In genomic region chr3:32471098-32471497, GRCm38 (mm10) we compare ENCODE assay signal across 11 mouse cellular contexts. TPM values are rescaled to one million over a fixed set of nuclear protein-coding genes. Genes with fewer than 3 reads are reported as not detected.
DNase-seq lines count a peak whose midpoint lies in the region; ATAC-seq and TF ChIP-seq lines count a peak whose summit lies in the region.
"Had no signal": no experiment of that assay in that cellular context is flagged by ENCODE, and none has a peak within 500 bp of the region (broad histone marks: within the 10 kb centered on the region; RNA-seq: fewer than 3 reads in every experiment).

No protein-coding gene starts in this region.

- H3K36me3 ChIP-seq in intestine, embryonic 14.5 days (ENCODE audit: control insufficient read depth, insufficient read depth, low read length) = no peaks in the 10 kb centered on the region
- no peaks in the 10 kb centered on the region for H3K36me3 ChIP-seq in intestine, postnatal 0 days (ENCODE audit: control insufficient read depth, insufficient read depth)
- no peaks in the 10 kb centered on the region for H3K36me3 ChIP-seq in midbrain, embryonic 15.5 days (replicated peaks)

- no peaks in the 10 kb centered on the region for H3K27me3 ChIP-seq in intestine, embryonic 14.5 days (replicated peaks; ENCODE audit: control insufficient read depth, insufficient read depth, low read length)
- no peaks in the 10 kb centered on the region for H3K27me3 ChIP-seq in intestine, postnatal 0 days (replicated peaks; ENCODE audit: control insufficient read depth, insufficient read depth, low read length)
- no peaks in the 10 kb centered on the region for H3K27me3 ChIP-seq in midbrain, embryonic 15.5 days (replicated peaks)
- H3K27me3 ChIP-seq: CH12.LX had no signal

- TF ChIP-seq CTCF in intestine, postnatal 0 days (IDR thresholded peaks at IDR 0.05; ENCODE audit: low read depth) = no peak

- no peaks in the 10 kb centered on the region for H3K9me3 ChIP-seq in intestine, embryonic 14.5 days (ENCODE audit: control insufficient read depth, low read length)
- no peaks in the 10 kb centered on the region for H3K9me3 ChIP-seq in intestine, postnatal 0 days (ENCODE audit: control insufficient read depth)
- no peaks in the 10 kb centered on the region for H3K9me3 ChIP-seq in midbrain, embryonic 15.5 days

- no peak overlapping the region for H3K4me2 ChIP-seq in intestine, embryonic 14.5 days (ENCODE audit: low read length)
- no peak overlapping the region for H3K4me2 ChIP-seq in intestine, postnatal 0 days (replicated peaks; ENCODE audit: low read depth)
- no peak overlapping the region for H3K4me2 ChIP-seq in midbrain, embryonic 15.5 days

- no peak for ATAC-seq in intestine, embryonic 14.5 days (replicated peaks; ENCODE audit: low FRiP score, low TSS enrichment, low read depth)
- no peak for ATAC-seq in intestine, postnatal 0 days
- no peak for ATAC-seq in midbrain, embryonic 15.5 days (replicated peaks)

- H3K27ac ChIP-seq in intestine, embryonic 14.5 days (ENCODE audit: low read depth) = no peak overlapping the region
- no peak overlapping the region for H3K27ac ChIP-seq in intestine, postnatal 0 days (ENCODE audit: low read depth, low read length)
- H3K27ac ChIP-seq in midbrain, embryonic 15.5 days = no peak overlapping the region

- peak; percentile 50 for DNase-seq in intestine, embryonic 14.5 days (ENCODE audit: low spot score)
- DNase-seq in frontal cortex, postnatal 14 days (ENCODE audit: low spot score in 2 of 2) = peak; percentile 14 to 23
- peak; percentile 40 for DNase-seq in kidney, postnatal 14 days
- peak; percentile 22 to 67 for DNase-seq in lung, postnatal 4 days
- no peak for DNase-seq in urinary bladder, adult 2 months (ENCODE audit: low spot score)
- no peak for DNase-seq in adrenal gland, postnatal 14 days

- H3K9ac ChIP-seq in intestine, embryonic 14.5 days (ENCODE audit: low read length) = no peak overlapping the region
- H3K9ac ChIP-seq in intestine, postnatal 0 days (ENCODE audit: low read depth, low read length) = no peak overlapping the region
- no peak overlapping the region for H3K9ac ChIP-seq in midbrain, embryonic 15.5 days

- H3K4me3 ChIP-seq in intestine, embryonic 14.5 days (ENCODE audit: low read depth, low read length) = no peak overlapping the region
- no peak overlapping the region for H3K4me3 ChIP-seq in intestine, postnatal 0 days (ENCODE audit: low read depth, low read length)
- no peak overlapping the region for H3K4me3 ChIP-seq in midbrain, embryonic 15.5 days

- peaks cover 5% of the 10 kb centered on the region; the same call in 1 of the 2 replicates for H3K4me1 ChIP-seq in intestine, embryonic 14.5 days (replicated peaks; ENCODE audit: control insufficient read depth, insufficient read depth, low read length)
- H3K4me1 ChIP-seq in intestine, postnatal 0 days (replicated peaks; ENCODE audit: control insufficient read depth, insufficient read depth, low read length) = no peaks in the 10 kb centered on the region
- H3K4me1 ChIP-seq in midbrain, embryonic 15.5 days = no peaks in the 10 kb centered on the region

- 47% methylated on average over 6 of the region's 6 CpGs for WGBS in intestine, embryonic 14.5 days
- WGBS in intestine, postnatal 0 days = 41% methylated on average over 6 of the region's 6 CpGs
- WGBS in midbrain, embryonic 15.5 days = 91% methylated on average over 6 of the region's 6 CpGs

RNA-seq across cellular contexts. Expression of gene Kcnmb3, which starts 20.9 kb away (rescaled TPM):
- not detected in 2 replicates for polyA plus RNA-seq in intestine, embryonic 14.5 days (2014; fragmentation: Nextera tagmentation; extraction: Ambion mirVana)
- polyA plus RNA-seq in intestine, postnatal 0 days (2015; fragmentation: Nextera tagmentation; extraction: Ambion mirVana) = 0.07 TPM in 1 of 2 replicates, not detected in the other
- not detected in 2 replicates for polyA plus RNA-seq in urinary bladder, adult 2 months (2012; rRNA removed)
- polyA plus RNA-seq in midbrain, embryonic 15.5 days (2015; fragmentation: Nextera tagmentation; extraction: Ambion mirVana) = 0.19 and 0.22 TPM in 2 replicates
- 0.26 and 0.90 TPM in 2 replicates for total RNA-seq in adrenal gland, postnatal 14 days (2021)
- total RNA-seq: common myeloid progenitor, adult 5-6 weeks; megakaryocyte-erythroid progenitor cell, adult 5-6 weeks had no signal

RNA-seq across cellular contexts. Expression of gene Zfp639, which starts 39.0 kb away (rescaled TPM):
- polyA plus RNA-seq in intestine, embryonic 14.5 days (2014; fragmentation: Nextera tagmentation; extraction: Ambion mirVana) = 40.9 and 44.8 TPM in 2 replicates
- polyA plus RNA-seq in intestine, postnatal 0 days (2015; fragmentation: Nextera tagmentation; extraction: Ambion mirVana) = 18.8 and 19.1 TPM in 2 replicates
- 36.3 and 40.9 TPM in 2 replicates for polyA plus RNA-seq in urinary bladder, adult 2 months (2012; rRNA removed)
- 37.5 and 38.7 TPM in 2 replicates for polyA plus RNA-seq in midbrain, embryonic 15.5 days (2015; fragmentation: Nextera tagmentation; extraction: Ambion mirVana)
- 37.0 and 38.9 TPM in 2 replicates for total RNA-seq in adrenal gland, postnatal 14 days (2021)

RNA-seq across cellular contexts. Expression of gene Mfn1, which starts 58.2 kb away (rescaled TPM):
- 23.6 and 24.4 TPM in 2 replicates for polyA plus RNA-seq in intestine, embryonic 14.5 days (2014; fragmentation: Nextera tagmentation; extraction: Ambion mirVana)
- polyA plus RNA-seq in intestine, postnatal 0 days (2015; fragmentation: Nextera tagmentation; extraction: Ambion mirVana) = 20.1 and 20.2 TPM in 2 replicates
- polyA plus RNA-seq in urinary bladder, adult 2 months (2012; rRNA removed) = 40.2 and 56.0 TPM in 2 replicates
- polyA plus RNA-seq in midbrain, embryonic 15.5 days (2015; fragmentation: Nextera tagmentation; extraction: Ambion mirVana) = 30.3 and 34.1 TPM in 2 replicates
- total RNA-seq in adrenal gland, postnatal 14 days (2021) = 73.9 and 92.5 TPM in 2 replicates

Comparison
In these comparisons a context has a peak if more than half of its experiments do, and no peak if none do; other contexts are left out.
1. DNase-seq: peak in intestine, embryonic 14.5 days (single experiment), frontal cortex, postnatal 14 days (2 of 2), kidney, postnatal 14 days (single experiment) and lung, postnatal 4 days (2 of 2); none in urinary bladder, adult 2 months (single experiment) and adrenal gland, postnatal 14 days (single experiment).